8 mouse cellular contexts compared by ENCODE assay signal in genomic region chr19:56422476-56423338, GRCm38 (mm10). TPM values are rescaled to one million over a fixed set of nuclear protein-coding genes. Genes with fewer than 3 reads are reported as not detected.
DNase-seq lines count a peak whose midpoint lies in the region; ATAC-seq lines count a peak whose summit lies in the region.

No protein-coding gene starts in this region.

- peak; percentile 36 for DNase-seq in 3134 (ENCODE audit: extremely low read depth, insufficient read length, low spot score)
- peak; percentile 93 for DNase-seq in adrenal gland, postnatal 10 days
- peak; percentile 89 for DNase-seq in embryonic facial prominence, embryonic 10.5 days (ENCODE audit: low spot score)
- DNase-seq in kidney, adult 9 months: peak; percentile 93
- DNase-seq in spleen, postnatal 36 days (ENCODE audit: low spot score in 2 of 2): peak; percentile 49 to 61

- H3K9ac ChIP-seq in limb, embryonic 13.5 days: no peak overlapping the region

- H3K27me3 ChIP-seq in embryonic facial prominence, embryonic 10.5 days (replicated peaks; ENCODE audit: low read depth, poor library complexity, severe bottlenecking): no peaks in the 10 kb centered on the region
- no peaks in the 10 kb centered on the region for H3K27me3 ChIP-seq in limb, embryonic 13.5 days

- peak overlapping the region; percentile 34; the same call in 1 of the 2 replicates for H3K4me2 ChIP-seq in limb, embryonic 13.5 days (replicated peaks)

- H3K4me1 ChIP-seq in embryonic facial prominence, embryonic 10.5 days: peaks cover 38% of the 10 kb centered on the region
- H3K4me1 ChIP-seq in limb, embryonic 13.5 days: peaks cover 18% of the 10 kb centered on the region

- peak; percentile 84 for ATAC-seq in granulocyte monocyte progenitor cell, adult 5-6 weeks (replicated peaks; ENCODE audit: poor library complexity, severe bottlenecking)
- ATAC-seq in limb, embryonic 13.5 days (ENCODE audit: low FRiP score, low read depth): peak; percentile 54; the same call in 1 of the 2 replicates
- ATAC-seq in monocyte, adult 5-6 weeks (replicated peaks; ENCODE audit: insufficient number of reproducible peaks, low FRiP score, low TSS enrichment, poor library complexity, severe bottlenecking): 0 out of 2 replicates have a peak, but pooled peaks have one; percentile 60

- H3K27ac ChIP-seq in embryonic facial prominence, embryonic 10.5 days (replicated peaks): no peak overlapping the region; the same call in 1 of the 2 replicates
- no peak overlapping the region for H3K27ac ChIP-seq in limb, embryonic 13.5 days

- no peaks in the 10 kb centered on the region for H3K9me3 ChIP-seq in embryonic facial prominence, embryonic 10.5 days
- H3K9me3 ChIP-seq in limb, embryonic 13.5 days: no peaks in the 10 kb centered on the region

- 31% methylated on average over 14 of the region's 14 CpGs for WGBS in embryonic facial prominence, embryonic 10.5 days
- 24% methylated on average over 14 of the region's 14 CpGs for WGBS in limb, embryonic 13.5 days

- H3K4me3 ChIP-seq in embryonic facial prominence, embryonic 10.5 days: no peak overlapping the region; the same call in 1 of the 2 replicates
- H3K4me3 ChIP-seq in limb, embryonic 13.5 days: no peak overlapping the region

- H3K36me3 ChIP-seq in embryonic facial prominence, embryonic 10.5 days (replicated peaks): no peaks in the 10 kb centered on the region
- H3K36me3 ChIP-seq in limb, embryonic 13.5 days: no peaks in the 10 kb centered on the region

RNA-seq across cellular contexts. Expression of gene Casp7, which starts 25.8 kb away (rescaled TPM):
- total RNA-seq in adrenal gland, postnatal 10 days (2021): 10 to 100 TPM; 16.7 to 21.5 TPM
- 15.9 and 17.8 TPM in 2 replicates for polyA plus RNA-seq in embryonic facial prominence, embryonic 10.5 days (2016; fragmentation: Nextera tagmentation; extraction: Ambion mirVana)
- total RNA-seq in granulocyte monocyte progenitor cell, adult 5-6 weeks (2014; fragmentation: Nextera tagmentation): 72.3 and 86.7 TPM in 2 replicates
- 42.4 and 43.4 TPM in 2 replicates for total RNA-seq in granulocyte monocyte progenitor cell, adult 5-6 weeks (2017)
- polyA plus RNA-seq in limb, embryonic 13.5 days (2015; fragmentation: Nextera tagmentation; extraction: Ambion mirVana): 29.3 and 30.1 TPM in 2 replicates
- 24.3 to 36.1 TPM (median 25.4 TPM) in 3 replicates for total RNA-seq in monocyte, adult 5-6 weeks (2017)

RNA-seq across cellular contexts. Expression of gene Nrap, which starts 32.9 kb away (rescaled TPM):
- total RNA-seq in adrenal gland, postnatal 10 days (2021): 10 to 100 TPM; 10.2 to 44.0 TPM
- polyA plus RNA-seq in embryonic facial prominence, embryonic 10.5 days (2016; fragmentation: Nextera tagmentation; extraction: Ambion mirVana): 0.07 and 0.11 TPM in 2 replicates
- 1.1 TPM in 1 of 2 replicates, not detected in the other for total RNA-seq in granulocyte monocyte progenitor cell, adult 5-6 weeks (2014; fragmentation: Nextera tagmentation)
- 0.78 and 0.98 TPM in 2 replicates for total RNA-seq in granulocyte monocyte progenitor cell, adult 5-6 weeks (2017)
- polyA plus RNA-seq in limb, embryonic 13.5 days (2015; fragmentation: Nextera tagmentation; extraction: Ambion mirVana): 1.00 and 1.1 TPM in 2 replicates
- 0.43 TPM in 1 of 3 replicates, not detected in the others for total RNA-seq in monocyte, adult 5-6 weeks (2017)

RNA-seq across cellular contexts. Expression of gene Plekhs1, which starts 38.7 kb away (rescaled TPM):
- under 1 TPM; 0.12 to 0.36 TPM for total RNA-seq in adrenal gland, postnatal 10 days (2021)
- 0.21 TPM in 1 of 2 replicates, not detected in the other for polyA plus RNA-seq in embryonic facial prominence, embryonic 10.5 days (2016; fragmentation: Nextera tagmentation; extraction: Ambion mirVana)
- total RNA-seq in granulocyte monocyte progenitor cell, adult 5-6 weeks (2014; fragmentation: Nextera tagmentation): not detected in 2 replicates
- total RNA-seq in granulocyte monocyte progenitor cell, adult 5-6 weeks (2017): not detected in 2 replicates
- 0.08 and 0.14 TPM in 2 replicates for polyA plus RNA-seq in limb, embryonic 13.5 days (2015; fragmentation: Nextera tagmentation; extraction: Ambion mirVana)
- not detected in 3 replicates for total RNA-seq in monocyte, adult 5-6 weeks (2017)

Comparison
In these comparisons a context has a peak if more than half of its experiments do, and no peak if none do; other contexts are left out.
1. DNase-seq: peak in every context shown above with its lines; median percentile 93 in adrenal gland, postnatal 10 days; 93 in kidney, adult 9 months; 89 in embryonic facial prominence, embryonic 10.5 days; 55 in spleen, postnatal 36 days; 36 in 3134.